Mouse (Mus musculus) megakaryocyte, embryonic 14.5 days (primary cell): ENCODE results near the gene Msh3. TPM values are rescaled to one million over a fixed set of nuclear protein-coding genes. Genes with fewer than 3 reads are reported as not detected.
A peak's percentile ranks its signal among the peaks of the same experiment; 100 is the strongest.

ENCODE experiments used
- H3K27me3 ChIP-seq: replicated peaks from 2 replicates; pipeline ENCODE3; 2012; ENCODE audit warnings: inconsistent platforms
- H3K36me3 ChIP-seq: replicated peaks from 2 replicates; pipeline ENCODE3; 2012; ENCODE audit warnings: low read length, inconsistent platforms, mixed read lengths
- H3K4me1 ChIP-seq: 2 replicates; pipeline ENCODE4 v1.6.1; 2012; ENCODE audit warnings: inconsistent platforms
- H3K4me3 ChIP-seq: replicated peaks from 2 replicates; pipeline ENCODE3; 2012; ENCODE audit warnings: moderate library complexity, mild to moderate bottlenecking, inconsistent platforms
- H3K9me3 ChIP-seq: 2 replicates; pipeline ENCODE4 v1.6.1; 2012; ENCODE audit warnings: inconsistent platforms
- FLI1 ChIP-seq: IDR thresholded peaks from 2 replicates; pipeline ENCODE4 v1.6.1; 2012; ENCODE audit warnings: low read length, inconsistent platforms, mixed read lengths
- GATA1 ChIP-seq: IDR thresholded peaks from 3 replicates; pipeline ENCODE4 v1.6.1; 2012; ENCODE audit warnings: mixed read lengths, low read length, inconsistent platforms, borderline replicate concordance
- polyA plus RNA-seq: library from polyadenylated mRNA; stranded (reverse); fragments of >175 nt; gene quantifications from 2 replicates; pipeline ENCODE4 v1.2.3, GENCODE M21; 2012; ENCODE audit warnings: low replicate concordance; ENCODE audit not compliant: insufficient read depth

Msh3 gene
- polyA plus RNA-seq, 1 experiment = 1.2 TPM

GRCm38 (mm10) chr13:92361609-92362008, 6.8 kb upstream of the Msh3 start:
- TF ChIP-seq FLI1 (no peak), GATA1 (no peak)
- Histone ChIP-seq H3K4me3 (no peak overlapping the region), H3K9me3 (no peaks in the 10 kb centered on the region), H3K27me3 (no peaks in the 10 kb centered on the region), H3K4me1 (peaks cover 23% of the 10 kb centered on the region), H3K36me3 (peaks cover 56% of the 10 kb centered on the region)

- no peaks in the 10 kb centered on the region for H3K9me3 ChIP-seq
- H3K36me3 ChIP-seq = peaks cover 39% of the 10 kb centered on the region
- H3K4me3 ChIP-seq = no peak overlapping the region
- peaks cover 42% of the 10 kb centered on the region for H3K4me1 ChIP-seq
- no peak for TF ChIP-seq FLI1
- no peak for TF ChIP-seq GATA1
- H3K27me3 ChIP-seq = no peaks in the 10 kb centered on the region
These were observed 2.8 kb upstream of the Msh3 start for GRCm38 (mm10) chr13:92357644-92358043.

- TF ChIP-seq FLI1 = no peak
- no peak for TF ChIP-seq GATA1
- Histone ChIP-seq H3K4me3 (peak overlapping the region; percentile 19), H3K36me3 (peaks cover 35% of the 10 kb centered on the region)
These were observed 1.6 kb upstream of the Msh3 start for GRCm38 (mm10) chr13:92356376-92356775.

DNA sequence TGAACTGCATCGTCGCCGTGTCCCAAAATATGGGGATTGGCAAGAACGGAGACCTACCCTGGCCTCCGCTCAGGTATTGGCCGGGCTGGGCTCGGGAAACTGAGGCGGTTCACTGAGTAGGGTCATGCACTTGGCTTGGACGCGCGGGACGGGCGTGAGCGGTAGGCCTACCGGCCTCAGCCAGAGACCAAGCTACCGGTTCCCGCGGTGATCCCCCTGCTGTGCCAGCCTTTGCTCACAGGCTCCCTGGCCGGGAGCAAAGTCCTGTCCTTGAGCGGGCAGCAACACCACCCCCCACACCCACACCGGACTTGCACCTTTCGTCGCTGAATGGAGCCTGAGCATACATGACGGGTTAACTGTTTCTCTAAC, 455 bp upstream of the Msh3 start:
- Histone ChIP-seq H3K4me1 (peaks cover 35% of the 10 kb centered on the region), H3K9me3 (no peaks in the 10 kb centered on the region), H3K27me3 (no peaks in the 10 kb centered on the region), H3K4me3 (peak overlapping the region; percentile 98), H3K36me3 (peaks cover 38% of the 10 kb centered on the region)
- TF ChIP-seq GATA1 = no peak
- no peak for TF ChIP-seq FLI1

More at GRCm38 (mm10) chr13:92356376-92356775, 1.6 kb upstream of the Msh3 start:
- H3K27me3 ChIP-seq = no peaks in the 10 kb centered on the region
- peaks cover 36% of the 10 kb centered on the region for H3K4me1 ChIP-seq
- H3K9me3 ChIP-seq = no peaks in the 10 kb centered on the region

DNA sequence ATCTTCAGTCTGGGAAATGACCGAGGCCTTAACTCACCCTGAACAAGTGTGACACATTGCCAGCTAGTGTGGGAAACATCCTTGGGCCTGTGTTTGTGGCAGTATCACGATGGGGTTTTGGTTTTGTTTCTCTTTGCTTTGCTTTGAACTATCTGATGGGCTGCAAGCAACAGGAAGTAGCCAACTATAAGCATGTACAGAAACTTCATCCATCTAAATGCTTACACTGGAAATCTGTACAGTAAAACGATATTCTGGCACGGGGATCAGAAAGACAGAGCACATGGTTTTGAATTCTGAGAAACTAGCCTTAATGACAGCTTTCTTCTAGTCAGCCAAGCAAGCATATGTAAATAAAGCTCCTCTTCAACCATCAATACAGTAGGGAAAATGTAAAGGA, 847 bp downstream of the Msh3 start:
- Histone ChIP-seq H3K4me3 (peak overlapping the region; percentile 98), H3K9me3 (no peaks in the 10 kb centered on the region), H3K27me3 (no peaks in the 10 kb centered on the region), H3K4me1 (peaks cover 35% of the 10 kb centered on the region), H3K36me3 (peaks cover 34% of the 10 kb centered on the region)
- no peak for TF ChIP-seq FLI1
- no peak for TF ChIP-seq GATA1

DNA sequence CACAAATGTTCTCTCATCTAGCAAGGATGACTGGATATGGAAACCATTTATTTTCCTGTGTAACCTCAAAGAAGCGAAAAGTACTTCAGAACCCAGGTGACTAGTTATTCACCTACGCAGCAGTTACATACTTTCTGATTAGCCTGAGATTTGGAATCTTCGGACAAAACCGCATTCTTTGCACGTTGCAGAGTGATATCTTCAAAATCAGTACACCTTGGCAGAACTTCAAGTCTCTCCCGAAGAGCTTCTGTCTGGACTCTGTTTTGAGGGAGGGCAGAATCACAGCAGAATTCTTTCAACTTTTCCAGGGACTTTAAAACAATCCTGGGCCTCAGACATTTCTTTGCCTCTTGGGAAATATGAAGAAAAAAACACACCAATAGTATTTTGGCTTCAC, 3.7 kb downstream of the Msh3 start:
- TF ChIP-seq FLI1 = no peak
- no peak for TF ChIP-seq GATA1
- no peaks in the 10 kb centered on the region for H3K27me3 ChIP-seq
- H3K4me3 ChIP-seq = no peak overlapping the region
- H3K9me3 ChIP-seq = no peaks in the 10 kb centered on the region
- peaks cover 26% of the 10 kb centered on the region for H3K4me1 ChIP-seq
- H3K36me3 ChIP-seq = peaks cover 51% of the 10 kb centered on the region

GRCm38 (mm10) chr13:92346338-92346737, 8.5 kb downstream of the Msh3 start:
- no peaks in the 10 kb centered on the region for H3K4me1 ChIP-seq
- H3K36me3 ChIP-seq = peaks cover 86% of the 10 kb centered on the region
- TF ChIP-seq GATA1 = no peak
- TF ChIP-seq FLI1 = no peak
- no peak overlapping the region for H3K4me3 ChIP-seq
- no peaks in the 10 kb centered on the region for H3K9me3 ChIP-seq
- H3K27me3 ChIP-seq = no peaks in the 10 kb centered on the region

DNA sequence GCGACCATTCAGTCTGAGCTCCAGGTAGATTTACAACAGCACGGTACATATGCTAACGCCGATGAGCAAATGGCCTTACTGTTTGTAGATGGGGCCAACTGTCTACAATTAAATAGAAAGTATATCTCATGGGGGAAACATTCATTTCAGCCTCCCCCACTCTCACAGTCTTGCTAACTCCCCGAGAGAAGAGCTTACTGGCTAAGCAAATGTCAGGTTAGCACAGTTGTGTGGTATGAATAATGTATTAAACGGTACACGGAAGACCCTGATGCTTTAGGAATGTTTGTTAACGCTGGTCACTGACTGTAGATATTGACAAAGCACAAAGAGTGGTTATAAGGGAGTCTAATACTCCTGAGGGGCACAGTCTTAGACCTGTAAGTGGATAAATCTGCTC, 10.8 kb downstream of the Msh3 start:
- H3K9me3 ChIP-seq = no peaks in the 10 kb centered on the region
- H3K4me1 ChIP-seq = no peaks in the 10 kb centered on the region

DNA sequence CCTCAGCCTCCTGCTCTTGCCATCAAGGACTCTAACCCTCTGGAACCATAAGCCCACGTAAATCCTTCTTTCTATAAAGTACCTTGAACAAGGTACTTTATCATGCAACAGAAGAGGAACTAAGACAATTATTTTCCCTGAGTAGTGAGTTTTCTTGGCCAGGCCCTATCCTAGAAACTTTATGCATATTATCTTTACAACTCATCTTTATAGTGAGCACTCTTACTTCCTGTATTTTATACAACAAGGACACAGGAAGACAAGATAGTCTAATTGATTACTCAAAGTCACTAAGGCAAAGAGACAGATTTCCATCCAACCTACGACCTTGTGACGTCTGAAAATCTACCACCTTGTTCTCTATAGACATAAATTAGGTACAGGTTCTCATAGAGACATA, 15.0 kb downstream of the Msh3 start:
- H3K27me3 ChIP-seq = no peaks in the 10 kb centered on the region
- no peak for TF ChIP-seq FLI1
- TF ChIP-seq GATA1 = no peak
- peaks cover 9% of the 10 kb centered on the region; the same call in 1 of the 2 replicates for H3K4me1 ChIP-seq
- no peak overlapping the region for H3K4me3 ChIP-seq
- peaks cover 53% of the 10 kb centered on the region for H3K36me3 ChIP-seq
- H3K9me3 ChIP-seq = no peaks in the 10 kb centered on the region

More for the DNA sequence above, 10.8 kb downstream of the Msh3 start:
- Histone ChIP-seq H3K36me3 (peaks cover 81% of the 10 kb centered on the region), H3K4me3 (no peak overlapping the region), H3K27me3 (no peaks in the 10 kb centered on the region)
- no peak for TF ChIP-seq GATA1
- TF ChIP-seq FLI1 = no peak

DNA sequence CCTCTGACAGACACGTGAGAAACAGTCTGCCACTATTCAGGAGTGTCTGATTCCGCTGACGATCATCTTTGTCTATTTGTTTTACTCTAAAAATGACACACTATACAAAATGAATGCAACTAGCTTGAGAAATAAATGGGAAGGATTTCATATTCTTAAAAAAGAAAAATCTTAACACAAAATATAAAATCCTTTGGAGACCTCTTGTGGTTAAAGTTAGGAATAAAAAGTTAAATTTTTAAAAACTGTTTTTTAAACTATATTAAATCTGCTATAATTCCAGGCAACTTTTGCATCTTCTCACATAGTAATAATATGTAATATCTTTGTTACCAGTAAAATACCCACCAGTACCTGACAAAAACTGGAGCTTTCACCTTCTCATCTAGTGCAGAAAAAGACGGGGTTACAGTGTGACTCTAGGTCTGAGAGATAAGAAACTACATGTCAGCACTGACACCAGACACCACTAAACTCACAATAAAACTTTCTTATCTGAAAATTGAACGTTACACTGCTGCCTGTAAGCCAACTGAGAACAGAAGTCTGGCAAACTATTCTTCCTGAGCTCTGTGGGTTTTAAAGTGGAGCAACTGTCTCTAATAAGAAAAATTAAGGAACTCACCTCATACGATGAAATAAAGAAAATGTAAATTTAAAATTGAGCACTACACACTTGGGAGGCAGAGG, 16.9 kb downstream of the Msh3 start:
- Histone ChIP-seq H3K36me3 (peaks cover 40% of the 10 kb centered on the region), H3K4me1 (peaks cover 9% of the 10 kb centered on the region; the same call in 1 of the 2 replicates), H3K4me3 (no peak overlapping the region), H3K9me3 (no peaks in the 10 kb centered on the region), H3K27me3 (no peaks in the 10 kb centered on the region)
- no peak for TF ChIP-seq GATA1
- TF ChIP-seq FLI1 = no peak

DNA sequence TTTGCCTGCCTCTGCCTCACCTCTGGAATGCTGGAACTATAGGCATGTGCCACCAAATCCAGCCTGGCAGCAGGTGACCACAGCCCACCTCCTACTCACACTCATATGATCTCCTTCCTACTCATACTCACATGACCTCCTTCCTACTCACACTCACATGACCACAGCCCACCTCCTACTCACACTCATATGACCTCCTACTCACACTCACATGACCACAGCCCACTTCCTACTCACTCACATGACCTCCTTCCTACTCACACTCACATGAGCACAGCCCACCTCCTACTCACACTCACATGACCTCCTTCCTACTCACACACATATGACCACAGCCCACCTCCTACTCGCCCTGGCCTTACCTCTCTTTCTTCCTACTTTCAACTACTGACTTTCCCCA, 17.9 kb downstream of the Msh3 start:
- H3K4me3 ChIP-seq = peak overlapping the region; percentile 56
- no peaks in the 10 kb centered on the region for H3K9me3 ChIP-seq
- H3K36me3 ChIP-seq = peaks cover 29% of the 10 kb centered on the region
- H3K4me1 ChIP-seq = peaks cover 14% of the 10 kb centered on the region
- H3K27me3 ChIP-seq = no peaks in the 10 kb centered on the region
- TF ChIP-seq GATA1 (no peak), FLI1 (no peak)
